Mouse (Mus musculus) bone marrow macrophage, adult 2 months (primary cell): Measurements from ENCODE around the gene Pnpla2. TPM values are rescaled to one million over a fixed set of nuclear protein-coding genes. Genes with fewer than 3 reads are reported as not detected.

Source experiments
- H3K27ac ChIP-seq: 2 replicates; pipeline ENCODE4 v1.5.1; 2012; ENCODE audit warnings: low read depth, low read length; ENCODE audit not compliant: insufficient read depth
- H3K4me1 ChIP-seq: 2 replicates; pipeline ENCODE4 v1.6.1; 2012; ENCODE audit warnings: low read length; ENCODE audit not compliant: control insufficient read depth, insufficient read depth
- H3K4me3 ChIP-seq: 2 replicates; pipeline ENCODE4 v1.5.1; 2012; ENCODE audit warnings: mild to moderate bottlenecking, low read length, moderate library complexity; ENCODE audit not compliant: insufficient read depth
- CTCF ChIP-seq: IDR thresholded peaks from 2 replicates; pipeline ENCODE4 v1.5.1; 2012; ENCODE audit warnings: low read depth, mild to moderate bottlenecking, low read length, moderate library complexity
- POLR2A ChIP-seq: IDR thresholded peaks from 2 replicates; pipeline ENCODE4 v1.6.1; 2012; ENCODE audit warnings: mild to moderate bottlenecking, low read depth, low read length, borderline replicate concordance
- polyA plus RNA-seq: library from polyadenylated mRNA; stranded (reverse); fragments of >200 nt; gene quantifications from 2 replicates; pipeline ENCODE4 v1.2.4, GENCODE M21; 2012; ENCODE audit not compliant: missing spikeins, insufficient read depth, insufficient read length

Pnpla2 gene
- polyA plus RNA-seq, 1 experiment, result 94.0 TPM

- no peak overlapping the region for H3K4me3 ChIP-seq
- H3K4me1 ChIP-seq, result peaks cover 10% of the 10 kb centered on the region
- no peak for TF ChIP-seq CTCF
- TF ChIP-seq POLR2A, result no peak
- H3K27ac ChIP-seq, result no peak overlapping the region
Measured at GRCm38 (mm10) chr7:141417731-141418681, 37.0 kb upstream of the Pnpla2 start.

GRCm38 (mm10) chr7:141418970-141419369 is 36.0 kb upstream of the Pnpla2 start:
- no peak for TF ChIP-seq POLR2A
- no peak for TF ChIP-seq CTCF
- H3K4me3 ChIP-seq, result no peak overlapping the region
- H3K4me1 ChIP-seq, result peaks cover 10% of the 10 kb centered on the region

GRCm38 (mm10) chr7:141420030-141420702 is 34.8 kb upstream of the Pnpla2 start:
- TF ChIP-seq CTCF (no peak), POLR2A (no peak)
- Histone ChIP-seq H3K4me3 (no peak overlapping the region), H3K4me1 (peaks cover 5% of the 10 kb centered on the region), H3K27ac (no peak overlapping the region)

More at GRCm38 (mm10) chr7:141418970-141419369, 36.0 kb upstream of the Pnpla2 start:
- no peak overlapping the region for H3K27ac ChIP-seq

- no peak overlapping the region for H3K4me3 ChIP-seq
- H3K4me1 ChIP-seq, result peaks cover 9% of the 10 kb centered on the region
- no peak for TF ChIP-seq CTCF
- TF ChIP-seq POLR2A, result no peak
- H3K27ac ChIP-seq, result no peak overlapping the region
Measured at GRCm38 (mm10) chr7:141423811-141424210, 31.2 kb upstream of the Pnpla2 start.

- TF ChIP-seq CTCF (no peak), POLR2A (no peak)
- Histone ChIP-seq H3K4me3 (no peak overlapping the region), H3K27ac (no peak overlapping the region), H3K4me1 (peaks cover 9% of the 10 kb centered on the region)
Measured at GRCm38 (mm10) chr7:141426948-141427730, 27.9 kb upstream of the Pnpla2 start.

- Histone ChIP-seq H3K4me1 (peaks cover 9% of the 10 kb centered on the region), H3K4me3 (no peak overlapping the region), H3K27ac (no peak overlapping the region)
- TF ChIP-seq POLR2A (no peak), CTCF (no peak)
Measured at GRCm38 (mm10) chr7:141428701-141429100, 26.3 kb upstream of the Pnpla2 start.

- H3K27ac ChIP-seq, result no peak within 1 kb of the TSS
- TF ChIP-seq POLR2A (no peak), CTCF (no peak)
- peaks cover 9% of the 10 kb centered on the region for H3K4me1 ChIP-seq
- H3K4me3 ChIP-seq, result no peak within 1 kb of the TSS
Measured at GRCm38 (mm10) chr7:141429310-141429709, 25.7 kb upstream of the Pnpla2 start, which contains the start of gene Cend1. TSS of gene Cend1 (minus strand) at chr7:141429491.

GRCm38 (mm10) chr7:141429840-141430584 is 25.0 kb upstream of the Pnpla2 start:
- peaks cover 11% of the 10 kb centered on the region for H3K4me1 ChIP-seq

GRCm38 (mm10) chr7:141430585-141431240 is 24.3 kb upstream of the Pnpla2 start:
- Histone ChIP-seq H3K4me3 (no peak overlapping the region), H3K4me1 (peaks cover 14% of the 10 kb centered on the region)
- TF ChIP-seq CTCF (no peak), POLR2A (no peak)

More at GRCm38 (mm10) chr7:141429840-141430584, 25.0 kb upstream of the Pnpla2 start:
- no peak for TF ChIP-seq POLR2A
- no peak for TF ChIP-seq CTCF
- H3K4me3 ChIP-seq, result no peak overlapping the region
- no peak overlapping the region for H3K27ac ChIP-seq

More at GRCm38 (mm10) chr7:141430585-141431240, 24.3 kb upstream of the Pnpla2 start:
- H3K27ac ChIP-seq, result no peak overlapping the region
